ENCODE assay signal across 8 mouse cellular contexts in genomic region chr14:121379116-121379826, GRCm38 (mm10). TPM values are rescaled to one million over a fixed set of nuclear protein-coding genes. Genes with fewer than 3 reads are reported as not detected.
DNase-seq lines count a peak whose midpoint lies in the region; ATAC-seq lines count a peak whose summit lies in the region.

No protein-coding gene starts in this region.

- DNase-seq in NIH3T3 (ENCODE audit: low read depth): peak; percentile 87
- DNase-seq in cerebellum, postnatal 25 days: peak; percentile 81 to 87
- DNase-seq in gastrocnemius, adult 18-20 months (ENCODE audit: low spot score): peak; percentile 79
- peak; percentile 64 for DNase-seq in left cerebral cortex, adult 11 months (ENCODE audit: low spot score)
- DNase-seq in lung, postnatal 36 days: peak; percentile 82
- peak; percentile 80 for DNase-seq in retina, embryonic 14.5 days (ENCODE audit: low spot score)
- DNase-seq in thymus, postnatal 36 days: peak; percentile 89 to 90

- peaks cover 26% of the 10 kb centered on the region for H3K4me1 ChIP-seq in hindbrain, embryonic 15.5 days (replicated peaks)

- peak overlapping the region; percentile 97 for H3K4me3 ChIP-seq in hindbrain, embryonic 15.5 days

- 1% methylated on average over 45 of the region's 79 CpGs for whole genome bisulfite sequencing in hindbrain, embryonic 15.5 days

- no peaks in the 10 kb centered on the region for H3K36me3 ChIP-seq in hindbrain, embryonic 15.5 days

- peak overlapping the region; percentile 96 for H3K4me2 ChIP-seq in hindbrain, embryonic 15.5 days

- no peaks in the 10 kb centered on the region for H3K9me3 ChIP-seq in hindbrain, embryonic 15.5 days

- ATAC-seq in hindbrain, embryonic 15.5 days (ENCODE audit: low FRiP score, low read depth): peak; percentile 92

- H3K27me3 ChIP-seq in hindbrain, embryonic 15.5 days: no peaks in the 10 kb centered on the region

- peak overlapping the region; percentile 81 for H3K27ac ChIP-seq in hindbrain, embryonic 15.5 days (replicated peaks)

- peak overlapping the region; percentile 90 for H3K9ac ChIP-seq in hindbrain, embryonic 15.5 days

RNA-seq across cellular contexts. Expression of gene Stk24, which starts 0.5 kb away (rescaled TPM):
- 10 to 100 TPM; 27.9 to 31.2 TPM for total RNA-seq in gastrocnemius, adult 18-20 months (2021)
- 18.7 and 19.7 TPM in 2 replicates for polyA plus RNA-seq in hindbrain, embryonic 15.5 days (2015; fragmentation: Nextera tagmentation; extraction: Ambion mirVana)

Comparison
In these comparisons a context has a peak if more than half of its experiments do, and no peak if none do; other contexts are left out.
1. Peak in every context shown above with its lines: DNase-seq, ATAC-seq, H3K4me3 ChIP-seq and H3K27ac ChIP-seq.